Mouse (Mus musculus) intestine, postnatal 0 days (tissue): ENCODE data around the gene Tas1r1. TPM values are rescaled to one million over a fixed set of nuclear protein-coding genes. Genes with fewer than 3 reads are reported as not detected.

ENCODE experiments used
- ATAC-seq: fragments of 200-750 bp; cut with Nextera tagmentation; 2 replicates; pipeline ENCODE4 v1.8.0; 2017; ENCODE audit warnings: mild to moderate bottlenecking, moderate TSS enrichment, moderate library complexity
- H3K27ac ChIP-seq: fragments of 300-500 bp; sonication (generic); 2 replicates; pipeline ENCODE4 v1.5.1; 2014; ENCODE audit warnings: mild to moderate bottlenecking, low read depth, low read length, moderate library complexity
- H3K27me3 ChIP-seq: fragments of 300-500 bp; sonication (generic); replicated peaks from 2 replicates; pipeline ENCODE4 v1.6.1; 2014; ENCODE audit warnings: low read length, mixed read lengths; ENCODE audit not compliant: control insufficient read depth, insufficient read depth
- H3K36me3 ChIP-seq: fragments of 300-500 bp; sonication (generic); 2 replicates; pipeline ENCODE4 v1.6.1; 2014; ENCODE audit warnings: mild to moderate bottlenecking, moderate library complexity; ENCODE audit not compliant: control insufficient read depth, insufficient read depth
- H3K4me1 ChIP-seq: fragments of 300-500 bp; sonication (generic); replicated peaks from 2 replicates; pipeline ENCODE4 v1.6.1; 2014; ENCODE audit warnings: antibody characterized with exemption, low read length, mixed read lengths; ENCODE audit not compliant: control insufficient read depth, insufficient read depth
- H3K4me2 ChIP-seq: fragments of 300-500 bp; sonication (generic); replicated peaks from 2 replicates; pipeline ENCODE4 v1.6.1; 2014; ENCODE audit warnings: low read depth, mild to moderate bottlenecking, moderate library complexity
- H3K4me3 ChIP-seq: fragments of 300-500 bp; sonication (generic); 2 replicates; pipeline ENCODE4 v1.5.1; 2014; ENCODE audit warnings: low read depth, low read length
- H3K9ac ChIP-seq: fragments of 300-500 bp; sonication (generic); 2 replicates; pipeline ENCODE4 v1.6.1; 2014; ENCODE audit warnings: mild to moderate bottlenecking, low read depth, low read length
- H3K9me3 ChIP-seq: fragments of 300-500 bp; sonication (generic); 2 replicates; pipeline ENCODE4 v1.6.1; 2016; ENCODE audit warnings: mixed run types; ENCODE audit not compliant: control insufficient read depth
- CTCF ChIP-seq: sonication (generic); IDR thresholded peaks from 2 replicates; pipeline ENCODE4 v1.5.1; 2016; ENCODE audit warnings: low read depth, mild to moderate bottlenecking, control low read depth, antibody characterized with exemption, moderate library complexity
- WGBS: fragments of 180-500 bp; shearing (Covaris S2); extraction: QIAGEN DNeasy Blood & Tissue Kit; methylation state at CpG from one replicate; pipeline ENCODE4 v1.1.7; 2014; 5-methylcytosine and 5-hydroxymethylcytosine counted together
- polyA plus RNA-seq: library from polyadenylated mRNA; unstranded; fragments of >200 nt; fragmentation: Nextera tagmentation; extraction: Ambion mirVana; gene quantifications from 2 replicates; pipeline ENCODE4 v1.2.1, GENCODE M21; 2015

Gene Tas1r1
- polyA plus RNA-seq, 1 experiment from 2014 or later = 0.08 TPM

GRCm38 (mm10) chr4:152019073-152019472 is 19.3 kb downstream of the Tas1r1 start:
- H3K4me2 ChIP-seq = no peak overlapping the region
- no peaks in the 10 kb centered on the region for H3K4me1 ChIP-seq
- H3K9ac ChIP-seq = no peak overlapping the region
- no peak overlapping the region for H3K4me3 ChIP-seq
- ATAC-seq = no peak
- peaks cover 50% of the 10 kb centered on the region for H3K36me3 ChIP-seq
- H3K27me3 ChIP-seq = no peaks in the 10 kb centered on the region
- no peaks in the 10 kb centered on the region for H3K9me3 ChIP-seq
- no peak for TF ChIP-seq CTCF
- 89% methylated on average over 6 of the region's 6 CpGs for WGBS
- no peak overlapping the region for H3K27ac ChIP-seq

DNA sequence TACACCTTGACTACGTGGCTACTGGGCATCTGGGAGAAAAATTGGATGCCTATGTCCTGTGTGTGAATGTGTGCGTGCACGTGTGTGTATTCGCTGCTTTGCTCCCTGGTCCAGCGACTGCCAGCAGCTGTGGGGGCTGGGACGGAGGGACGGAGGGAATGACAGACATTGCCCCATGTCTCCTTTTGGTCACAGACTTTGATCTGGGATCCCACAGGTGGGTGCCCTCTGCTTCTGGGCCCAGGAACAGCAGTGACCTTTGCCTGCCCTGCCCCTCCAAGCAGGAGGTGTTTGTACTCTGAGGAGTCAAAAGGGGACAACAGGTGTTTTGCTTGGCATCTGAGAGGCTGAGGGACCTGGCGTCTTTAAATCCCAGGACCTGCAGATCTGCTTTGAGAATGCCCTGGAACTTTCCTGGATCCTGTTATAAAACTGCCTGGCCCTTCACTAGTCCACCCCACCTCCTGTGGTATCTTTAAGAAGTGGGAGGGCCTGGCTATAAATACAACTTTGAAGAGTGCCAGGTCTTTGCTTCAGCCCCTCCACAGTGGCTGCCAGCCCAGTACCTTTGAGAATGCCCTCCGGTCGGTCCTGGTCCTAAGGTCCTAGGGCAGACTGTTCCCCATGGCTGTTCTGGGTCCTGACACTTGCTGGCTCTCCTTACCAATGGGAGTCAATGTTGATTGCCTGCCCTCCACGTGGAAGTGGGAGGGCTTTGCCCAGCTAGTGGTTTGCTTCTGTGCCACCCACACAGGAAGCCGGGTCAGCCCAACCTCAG is 25.1 kb downstream of the Tas1r1 start:
- H3K9ac ChIP-seq = no peak overlapping the region
- WGBS = 81% methylated on average over 12 of the region's 12 CpGs

DNA sequence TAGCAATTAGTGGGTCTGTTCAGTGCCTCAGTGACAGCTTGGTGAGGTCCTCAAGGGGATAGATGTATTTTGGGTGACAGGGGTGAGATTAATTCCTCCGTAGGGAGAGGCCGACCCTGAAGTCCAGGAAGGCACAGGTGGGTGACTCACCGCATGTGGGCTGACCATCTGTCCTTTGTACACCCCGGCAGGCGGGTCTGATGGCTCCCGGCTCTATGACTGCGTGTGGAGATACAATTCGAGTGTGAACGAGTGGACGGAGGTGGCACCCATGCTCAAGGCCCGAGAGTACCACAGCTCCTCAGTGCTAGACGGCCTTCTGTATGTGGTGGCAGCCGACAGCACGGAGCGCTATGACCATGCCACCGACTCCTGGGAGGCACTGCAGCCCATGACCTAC is 26.3 kb downstream of the Tas1r1 start:
- H3K27ac ChIP-seq = no peak overlapping the region
- no peaks in the 10 kb centered on the region for H3K27me3 ChIP-seq
- H3K4me2 ChIP-seq = no peak overlapping the region
- 88% methylated on average over 16 of the region's 16 CpGs for WGBS
- peaks cover 8% of the 10 kb centered on the region for H3K4me1 ChIP-seq
- ATAC-seq = no peak
- no peak overlapping the region for H3K4me3 ChIP-seq
- peaks cover 15% of the 10 kb centered on the region for H3K36me3 ChIP-seq
- H3K9ac ChIP-seq = no peak overlapping the region
- H3K9me3 ChIP-seq = no peaks in the 10 kb centered on the region
- no peak for TF ChIP-seq CTCF

More for the DNA sequence above, 25.1 kb downstream of the Tas1r1 start:
- TF ChIP-seq CTCF = no peak
- no peak overlapping the region for H3K4me2 ChIP-seq
- H3K27ac ChIP-seq = no peak overlapping the region
- peaks cover 15% of the 10 kb centered on the region for H3K36me3 ChIP-seq
- no peaks in the 10 kb centered on the region for H3K27me3 ChIP-seq
- H3K9me3 ChIP-seq = no peaks in the 10 kb centered on the region
- H3K4me1 ChIP-seq = peaks cover 8% of the 10 kb centered on the region; the same call in 1 of the 2 replicates
- ATAC-seq = no peak
- H3K4me3 ChIP-seq = no peak overlapping the region

DNA sequence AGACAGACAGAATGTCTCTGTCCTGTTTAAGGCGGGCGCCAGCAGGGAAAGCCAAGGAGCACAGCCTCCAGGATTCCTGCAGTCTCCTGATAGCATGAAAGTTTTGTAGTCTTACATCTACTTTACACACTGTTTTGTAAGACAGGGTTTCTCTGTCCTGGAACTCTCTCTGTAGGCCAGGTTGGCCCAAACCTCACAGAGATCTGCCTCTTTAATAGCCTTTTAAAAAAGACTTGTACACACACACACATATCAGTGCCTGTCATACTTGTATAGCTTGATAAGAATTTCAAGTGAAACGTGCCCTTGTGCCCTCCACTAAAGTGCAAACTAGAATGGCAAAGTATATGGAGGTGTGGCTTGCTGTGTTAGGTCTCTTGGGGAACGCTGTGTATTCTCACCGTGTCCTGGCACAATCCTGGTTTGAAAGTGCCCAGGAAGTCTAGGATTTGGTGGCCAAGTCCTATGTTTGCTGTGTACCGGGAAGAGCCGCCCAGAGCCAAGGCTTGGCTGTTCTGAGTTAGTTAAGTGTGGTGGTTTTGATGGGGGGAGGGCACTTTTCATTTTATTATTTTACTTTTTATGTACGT is 27.1 kb downstream of the Tas1r1 start:
- Histone ChIP-seq H3K4me3 (peak overlapping the region; percentile 72; the same call in 1 of the 2 replicates), H3K4me2 (peak overlapping the region; percentile 100), H3K36me3 (peaks cover 15% of the 10 kb centered on the region), H3K27me3 (no peaks in the 10 kb centered on the region), H3K9ac (peak overlapping the region; percentile 37; the same call in 1 of the 2 replicates), H3K4me1 (peaks cover 8% of the 10 kb centered on the region), H3K27ac (peak overlapping the region; percentile 41; the same call in 1 of the 2 replicates), H3K9me3 (no peaks in the 10 kb centered on the region)
- ATAC-seq = no peak
- no peak for TF ChIP-seq CTCF
- WGBS = 66% methylated on average over 8 of the region's 8 CpGs

GRCm38 (mm10) chr4:152010707-152011134 is 27.6 kb downstream of the Tas1r1 start:
- peak overlapping the region; percentile 100 for H3K4me2 ChIP-seq
- H3K27me3 ChIP-seq = no peaks in the 10 kb centered on the region
- H3K4me3 ChIP-seq = peak overlapping the region; percentile 72
- peaks cover 8% of the 10 kb centered on the region for H3K4me1 ChIP-seq
- 15% methylated on average over 13 of the region's 13 CpGs for WGBS
- H3K9ac ChIP-seq = peak overlapping the region; percentile 37
- TF ChIP-seq CTCF = no peak
- H3K27ac ChIP-seq = peak overlapping the region; percentile 41; the same call in 1 of the 2 replicates
- no peak for ATAC-seq
- peaks cover 15% of the 10 kb centered on the region for H3K36me3 ChIP-seq
- H3K9me3 ChIP-seq = no peaks in the 10 kb centered on the region

GRCm38 (mm10) chr4:152010091-152010706 is 28.2 kb downstream of the Tas1r1 start:
- peak; percentile 26 for ATAC-seq
- no peak for TF ChIP-seq CTCF
- Histone ChIP-seq H3K27ac (0 out of 2 replicates have a peak overlapping the region, but pooled peaks have one; percentile 41), H3K4me2 (peak overlapping the region; percentile 100), H3K9me3 (no peaks in the 10 kb centered on the region), H3K4me1 (peaks cover 8% of the 10 kb centered on the region), H3K4me3 (peak overlapping the region; percentile 72), H3K36me3 (peaks cover 10% of the 10 kb centered on the region), H3K27me3 (no peaks in the 10 kb centered on the region), H3K9ac (peak overlapping the region; percentile 62)
- 2% methylated on average over 10 of the region's 10 CpGs for WGBS
